17 mouse cellular contexts compared by ENCODE assay signal in genomic region chr19:14290911-14291310, GRCm38 (mm10).
DNase-seq lines count a peak whose midpoint lies in the region; ATAC-seq and TF ChIP-seq lines count a peak whose summit lies in the region.
"Had no signal": no experiment of that assay in that cellular context is flagged by ENCODE, and none has a peak within 500 bp of the region (broad histone marks: within the 10 kb centered on the region; RNA-seq: fewer than 3 reads in every experiment).

No protein-coding gene starts in this region.

- H3K4me1 ChIP-seq in forebrain, embryonic 13.5 days: peaks cover 18% of the 10 kb centered on the region
- H3K4me1 ChIP-seq in forebrain, embryonic 10.5 days: peaks cover 15% of the 10 kb centered on the region
- H3K4me1 ChIP-seq in CH12.LX (ENCODE audit: control insufficient read depth in 1 of 2, insufficient read depth in 2 of 2): peaks cover 0 to 4% of the 10 kb centered on the region in 2 experiments; a peak in 1 of 4 replicates
- 0 out of 2 replicates have a peak, but pooled peaks cover 11% of the 10 kb centered on the region for H3K4me1 ChIP-seq in forebrain, embryonic 15.5 days
- H3K4me1 ChIP-seq: midbrain, embryonic 12.5 days had no signal

- TF ChIP-seq RAD21 in CH12.LX (IDR thresholded peaks at IDR 0.05; ENCODE audit: low read depth, low read length): peak; percentile 59

- no peak for DNase-seq in forebrain, embryonic 10.5 days (ENCODE audit: extremely low spot score, low spot score)
- peak; percentile 35 for DNase-seq in left cerebral cortex, postnatal 4 days
- DNase-seq in left cerebral cortex, postnatal 25 days (ENCODE audit: low spot score in 2 of 2): no peak
- peak; percentile 17 for DNase-seq in CH12.LX (ENCODE audit: extremely low read depth)
- no peak for DNase-seq in gastrocnemius, postnatal 4 days (ENCODE audit: low spot score in 2 of 2)
- DNase-seq in urinary bladder, postnatal 25 days (ENCODE audit: low spot score): no peak
- DNase-seq: cerebellum, adult 18-20 months; embryo, embryonic 11 days; gastrocnemius, postnatal 36 days; lung, postnatal 36 days; right cerebral cortex, postnatal 14 days had no signal

- no peak overlapping the region for H3K4me2 ChIP-seq in forebrain, embryonic 13.5 days
- no peak overlapping the region for H3K4me2 ChIP-seq in CH12.LX (ENCODE audit: insufficient read depth, low read depth, poor library complexity, severe bottlenecking)
- H3K4me2 ChIP-seq in forebrain, embryonic 15.5 days (replicated peaks): no peak overlapping the region
- H3K4me2 ChIP-seq: heart, embryonic 11.5 days; midbrain, embryonic 12.5 days had no signal

- intact Hi-C loops in left cerebral cortex, postnatal 4 days (cut with DNase I): no loop called here
- intact Hi-C loops in left cerebral cortex, postnatal 25 days (cut with DNase I): no loop called here

- H3K27me3 ChIP-seq in forebrain, embryonic 13.5 days: no peaks in the 10 kb centered on the region
- H3K27me3 ChIP-seq in forebrain, embryonic 10.5 days (ENCODE audit: poor library complexity, severe bottlenecking): no peaks in the 10 kb centered on the region
- no peaks in the 10 kb centered on the region for H3K27me3 ChIP-seq in CH12.LX (replicated peaks)
- no peaks in the 10 kb centered on the region for H3K27me3 ChIP-seq in forebrain, embryonic 15.5 days

- dilution Hi-C loops in CH12.LX (cut with MboI; ENCODE audit: extremely low pct_ligation_motif_present, extremely low pct_unique_long_range_greater_than_20kb, low sequenced_read_pairs): no loop called here

- peak in 1 of 2 experiments; percentile 42; a peak in 2 of 4 replicates for TF ChIP-seq CTCF in CH12.LX (conservative IDR thresholded peaks at IDR 0.05 in 1 of 2, IDR thresholded peaks at IDR 0.05 in 1 of 2; ENCODE audit: low read depth in 2 of 2, low read length in 2 of 2)

- no peaks in the 10 kb centered on the region for H3K79me2 ChIP-seq in CH12.LX (replicated peaks; ENCODE audit: control insufficient read depth, extremely low read depth, insufficient read depth, poor library complexity, severe bottlenecking)

- TF ChIP-seq POLR2A in CH12.LX (IDR thresholded peaks at IDR 0.05; ENCODE audit: low read depth, low read length): no peak

- H3K9me3 ChIP-seq in forebrain, embryonic 13.5 days (replicated peaks): no peaks in the 10 kb centered on the region
- H3K9me3 ChIP-seq in forebrain, embryonic 10.5 days: no peaks in the 10 kb centered on the region
- H3K9me3 ChIP-seq in CH12.LX (replicated peaks; ENCODE audit: low read length): no peaks in the 10 kb centered on the region
- H3K9me3 ChIP-seq in forebrain, embryonic 15.5 days: no peaks in the 10 kb centered on the region
- H3K9me3 ChIP-seq: G1E; midbrain, embryonic 12.5 days had no signal

- in situ Hi-C loops in CH12.LX (cut with MboI; ENCODE audit: low pct_ligation_motif_present, low pct_unique_long_range_greater_than_20kb, low sequenced_read_pairs): no loop called here

- H3K4me3 ChIP-seq in forebrain, embryonic 13.5 days: no peak overlapping the region
- no peak overlapping the region for H3K4me3 ChIP-seq in forebrain, embryonic 10.5 days
- no peak overlapping the region for H3K4me3 ChIP-seq in CH12.LX (replicated peaks in 1 of 3; ENCODE audit: low read depth in 2 of 3, low read length in 2 of 3, poor library complexity in 1 of 3)
- no peak overlapping the region for H3K4me3 ChIP-seq in forebrain, embryonic 15.5 days
- H3K4me3 ChIP-seq: midbrain, embryonic 12.5 days had no signal

- no peak overlapping the region for H3K27ac ChIP-seq in forebrain, embryonic 13.5 days
- H3K27ac ChIP-seq in forebrain, embryonic 10.5 days: no peak overlapping the region
- no peak overlapping the region for H3K27ac ChIP-seq in CH12.LX (ENCODE audit: insufficient read depth, low read depth)
- no peak overlapping the region for H3K27ac ChIP-seq in forebrain, embryonic 15.5 days (replicated peaks)
- H3K27ac ChIP-seq: midbrain, embryonic 12.5 days had no signal

- peak; percentile 68 for ATAC-seq in forebrain, embryonic 13.5 days
- peak; percentile 73 for ATAC-seq in forebrain, embryonic 15.5 days (replicated peaks)
- ATAC-seq: intestine, postnatal 0 days had no signal

- no peaks in the 10 kb centered on the region for H3K36me3 ChIP-seq in forebrain, embryonic 13.5 days (ENCODE audit: poor library complexity, severe bottlenecking)
- no peaks in the 10 kb centered on the region for H3K36me3 ChIP-seq in forebrain, embryonic 10.5 days (replicated peaks)
- H3K36me3 ChIP-seq in CH12.LX (replicated peaks in 1 of 2; ENCODE audit: control insufficient read depth in 1 of 2, insufficient read depth in 1 of 2, low read length in 1 of 2): no peaks in the 10 kb centered on the region
- no peaks in the 10 kb centered on the region for H3K36me3 ChIP-seq in forebrain, embryonic 15.5 days
- H3K36me3 ChIP-seq: G1E; midbrain, embryonic 12.5 days had no signal

- no peak overlapping the region for H3K9ac ChIP-seq in forebrain, embryonic 13.5 days
- H3K9ac ChIP-seq in CH12.LX (ENCODE audit: insufficient read depth, low read depth): no peak overlapping the region
- H3K9ac ChIP-seq in forebrain, embryonic 15.5 days (replicated peaks): no peak overlapping the region
- H3K9ac ChIP-seq: midbrain, embryonic 12.5 days had no signal

- 75% methylated on average over 6 of the region's 6 CpGs for WGBS in forebrain, embryonic 13.5 days
- WGBS in forebrain, embryonic 10.5 days: 91% methylated on average over 6 of the region's 6 CpGs
- WGBS in forebrain, embryonic 15.5 days: 69% methylated on average over 6 of the region's 6 CpGs

- no peak for TF ChIP-seq EP300 in CH12.LX (IDR thresholded peaks at IDR 0.05; ENCODE audit: low read length)

TF ChIP-seq in CH12.LX, 34 proteins besides CTCF, POLR2A, EP300 and RAD21:
- TF ChIP-seq TCF12 (IDR thresholded peaks at IDR 0.05; ENCODE audit: low read depth, low read length): no peak
- TF ChIP-seq MAFK (IDR thresholded peaks at IDR 0.05; ENCODE audit: insufficient replicate concordance, low read length): no peak
- peak; percentile 52 for TF ChIP-seq SMC3 (IDR thresholded peaks at IDR 0.05; ENCODE audit: low read depth, low read length)

Comparison
In these comparisons a context has a peak if more than half of its experiments do, and no peak if none do; other contexts are left out.
1. DNase-seq: peak in left cerebral cortex, postnatal 4 days (single experiment) and CH12.LX (single experiment); none in forebrain, embryonic 10.5 days (single experiment), left cerebral cortex, postnatal 25 days (0 of 2), gastrocnemius, postnatal 4 days (0 of 2) and urinary bladder, postnatal 25 days (single experiment).